In the genomic region with DNA sequence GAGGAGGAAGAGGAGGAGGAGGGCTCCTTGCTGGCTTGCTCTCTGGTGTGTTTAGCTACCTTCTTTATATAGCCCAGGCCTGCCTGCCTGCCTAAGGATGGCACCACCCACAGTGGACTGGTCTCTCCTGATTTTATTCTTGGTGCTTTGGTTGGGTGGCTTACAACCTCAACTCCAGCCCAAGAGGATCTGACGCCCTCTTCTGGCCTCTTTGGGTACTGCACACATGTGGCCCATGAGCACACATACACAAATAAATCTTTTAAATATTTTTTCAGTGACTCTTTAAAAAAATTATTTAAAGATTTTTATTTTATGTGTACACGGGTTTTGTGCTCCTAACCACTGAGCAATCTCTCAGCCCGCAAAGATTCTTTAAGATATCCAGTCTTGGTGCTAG, we compare ENCODE assay signal across 15 mouse cellular contexts. TPM values are rescaled to one million over a fixed set of nuclear protein-coding genes. Genes with fewer than 3 reads are reported as not detected.
DNase-seq lines count a peak whose midpoint lies in the region; ATAC-seq and TF ChIP-seq lines count a peak whose summit lies in the region.
"Had no signal": no experiment of that assay in that cellular context is flagged by ENCODE, and none has a peak within 500 bp of the region (broad histone marks: within the 10 kb centered on the region; RNA-seq: fewer than 3 reads in every experiment).

No protein-coding gene starts in this region.

- no peak overlapping the region for H3K4me3 ChIP-seq in heart, adult 2 months
- H3K4me3 ChIP-seq in heart, embryonic 12.5 days = no peak overlapping the region
- H3K4me3 ChIP-seq in liver, embryonic 14.5 days (ENCODE audit: insufficient read depth in 1 of 2, low read depth in 2 of 2, low read length in 2 of 2) = no peak overlapping the region
- H3K4me3 ChIP-seq in ES-Bruce4 (ENCODE audit: low read depth, low read length) = no peak overlapping the region
- no peak overlapping the region for H3K4me3 ChIP-seq in small intestine, adult 2 months (ENCODE audit: low read depth, low read length)
- H3K4me3 ChIP-seq: megakaryocyte, embryonic 14.5 days; neural tube, embryonic 15.5 days had no signal

- DNase-seq in heart, adult 2 months = no peak
- no peak for DNase-seq in liver, embryonic 14.5 days (ENCODE audit: low read depth in 3 of 3, low spot score in 3 of 3)
- no peak for DNase-seq in liver
- DNase-seq in yolk sac, embryonic 10.5 days (ENCODE audit: low spot score) = no peak
- DNase-seq in lung, adult 18-20 months = no peak
- DNase-seq: adrenal gland, postnatal 10 days; gastrocnemius, postnatal 14 days; kidney, adult 18-20 months; thymus, adult 18-20 months had no signal

- H3K79me2 ChIP-seq in heart, adult 2 months (replicated peaks; ENCODE audit: control insufficient read depth, insufficient read depth, low read length) = no peaks in the 10 kb centered on the region

- H3K27me3 ChIP-seq in heart, adult 2 months (ENCODE audit: control insufficient read depth, insufficient read depth, low read length) = no peaks in the 10 kb centered on the region
- no peaks in the 10 kb centered on the region for H3K27me3 ChIP-seq in heart, embryonic 12.5 days (replicated peaks)
- no peaks in the 10 kb centered on the region for H3K27me3 ChIP-seq in liver, embryonic 14.5 days (ENCODE audit: control insufficient read depth, insufficient read depth, low read length)
- no peaks in the 10 kb centered on the region for H3K27me3 ChIP-seq in ES-Bruce4 (ENCODE audit: control insufficient read depth, insufficient read depth, low read length, poor library complexity, severe bottlenecking)
- H3K27me3 ChIP-seq in small intestine, adult 2 months (ENCODE audit: control insufficient read depth, insufficient read depth, low read length) = no peaks in the 10 kb centered on the region
- H3K27me3 ChIP-seq: neural tube, embryonic 15.5 days had no signal

- H3K4me1 ChIP-seq in heart, adult 2 months (ENCODE audit: control insufficient read depth, insufficient read depth, low read length) = peaks cover 4% of the 10 kb centered on the region; the same call in 1 of the 2 replicates
- peaks cover 16% of the 10 kb centered on the region for H3K4me1 ChIP-seq in heart, embryonic 12.5 days (replicated peaks)
- no peaks in the 10 kb centered on the region for H3K4me1 ChIP-seq in liver, embryonic 14.5 days (replicated peaks; ENCODE audit: control insufficient read depth in 2 of 2, insufficient read depth in 2 of 2, low read length in 1 of 2)
- no peaks in the 10 kb centered on the region for H3K4me1 ChIP-seq in ES-Bruce4 (ENCODE audit: control insufficient read depth, insufficient read depth, low read length)
- H3K4me1 ChIP-seq in small intestine, adult 2 months (ENCODE audit: control insufficient read depth, insufficient read depth, insufficient read length, low read length) = no peaks in the 10 kb centered on the region
- H3K4me1 ChIP-seq: megakaryocyte, embryonic 14.5 days; neural tube, embryonic 15.5 days had no signal

- H3K4me2 ChIP-seq in heart, embryonic 12.5 days = no peak overlapping the region
- H3K4me2 ChIP-seq in liver, embryonic 14.5 days (ENCODE audit: low read depth) = no peak overlapping the region
- H3K4me2 ChIP-seq: neural tube, embryonic 15.5 days had no signal

- H3K36me3 ChIP-seq in heart, adult 2 months (ENCODE audit: control insufficient read depth, insufficient read depth, low read length) = no peaks in the 10 kb centered on the region
- no peaks in the 10 kb centered on the region for H3K36me3 ChIP-seq in heart, embryonic 12.5 days
- no peaks in the 10 kb centered on the region for H3K36me3 ChIP-seq in liver, embryonic 14.5 days (replicated peaks; ENCODE audit: control insufficient read depth, insufficient read depth, low read depth)
- no peaks in the 10 kb centered on the region for H3K36me3 ChIP-seq in ES-Bruce4 (ENCODE audit: control insufficient read depth, insufficient read depth, low read length, poor library complexity, severe bottlenecking)
- H3K36me3 ChIP-seq in small intestine, adult 2 months (ENCODE audit: control insufficient read depth, insufficient read depth, low read length) = no peaks in the 10 kb centered on the region
- H3K36me3 ChIP-seq: neural tube, embryonic 15.5 days had no signal

- H3K27ac ChIP-seq in heart, adult 2 months = no peak overlapping the region
- no peak overlapping the region for H3K27ac ChIP-seq in heart, embryonic 12.5 days (ENCODE audit: poor library complexity, severe bottlenecking)
- no peak overlapping the region for H3K27ac ChIP-seq in liver, embryonic 14.5 days
- no peak overlapping the region for H3K27ac ChIP-seq in ES-Bruce4 (ENCODE audit: insufficient read depth, low read length)
- no peak overlapping the region for H3K27ac ChIP-seq in small intestine, adult 2 months (ENCODE audit: insufficient read depth, low read depth, low read length)
- H3K27ac ChIP-seq: neural tube, embryonic 15.5 days had no signal

- no peak overlapping the region for H3K9ac ChIP-seq in heart, adult 2 months (ENCODE audit: low read depth, low read length)
- no peak overlapping the region for H3K9ac ChIP-seq in heart, embryonic 12.5 days
- no peak overlapping the region for H3K9ac ChIP-seq in liver, embryonic 14.5 days (replicated peaks)
- H3K9ac ChIP-seq in ES-Bruce4 (ENCODE audit: low read depth, poor library complexity, severe bottlenecking) = no peak overlapping the region
- H3K9ac ChIP-seq: neural tube, embryonic 15.5 days had no signal

- intact Hi-C loops in heart, adult 2 months (cut with DNase I) = no loop called here

- no peak for ATAC-seq in heart, embryonic 12.5 days (ENCODE audit: insufficient number of reproducible peaks, low FRiP score)
- ATAC-seq in liver, embryonic 14.5 days (ENCODE audit: insufficient read depth) = no peak

- WGBS in heart, adult 2 months = 51% methylated on average over 3 of the region's 3 CpGs
- 49% methylated on average over 3 of the region's 3 CpGs for WGBS in heart, embryonic 12.5 days
- WGBS in liver, embryonic 14.5 days (ENCODE audit: insufficient replicate concordance) = 31% methylated on average over 3 of the region's 3 CpGs
- 51% methylated on average over 3 of the region's 3 CpGs for WGBS in small intestine, adult 2 months

- peak; percentile 45 for TF ChIP-seq CTCF in heart, adult 2 months (IDR thresholded peaks at IDR 0.05)
- peak; percentile 59 for TF ChIP-seq CTCF in liver, embryonic 14.5 days (IDR thresholded peaks at IDR 0.05; ENCODE audit: low read depth)
- peak; percentile 65 for TF ChIP-seq CTCF in ES-Bruce4 (IDR thresholded peaks at IDR 0.05; ENCODE audit: low read depth, low read length)
- peak; percentile 36; the same call in 1 of the 2 replicates for TF ChIP-seq CTCF in small intestine, adult 2 months (IDR thresholded peaks at IDR 0.05; ENCODE audit: extremely low read depth, insufficient read length, insufficient replicate concordance, low read depth, low read length)

- TF ChIP-seq POLR2A in heart, adult 2 months (IDR thresholded peaks at IDR 0.05; ENCODE audit: insufficient read depth, low read depth, low read length) = no peak
- no peak for TF ChIP-seq POLR2A in ES-Bruce4 (IDR thresholded peaks at IDR 0.05; ENCODE audit: insufficient read depth, low read length)
- no peak for TF ChIP-seq POLR2A in small intestine, adult 2 months (IDR thresholded peaks at IDR 0.05; ENCODE audit: low read depth, low read length)

- peaks cover 4% of the 10 kb centered on the region; the same call in 1 of the 2 replicates for H3K9me3 ChIP-seq in heart, embryonic 12.5 days (replicated peaks)
- H3K9me3 ChIP-seq in liver, embryonic 14.5 days (ENCODE audit: control insufficient read depth, low read length) = no peaks in the 10 kb centered on the region
- no peaks in the 10 kb centered on the region for H3K9me3 ChIP-seq in ES-Bruce4 (replicated peaks; ENCODE audit: control insufficient read depth, insufficient read depth, low read length, poor library complexity, severe bottlenecking)
- H3K9me3 ChIP-seq: neural tube, embryonic 15.5 days had no signal

- no peak for TF ChIP-seq EP300 in heart, adult 2 months (IDR thresholded peaks at IDR 0.05; ENCODE audit: insufficient read depth, low read depth, low read length)
- TF ChIP-seq EP300 in liver, embryonic 14.5 days (IDR thresholded peaks at IDR 0.05; ENCODE audit: low read depth) = no peak
- no peak for TF ChIP-seq EP300 in ES-Bruce4 (IDR thresholded peaks at IDR 0.05; ENCODE audit: insufficient read depth, low read depth, low read length)

RNA-seq across cellular contexts. Expression of a gene that starts 25.0 kb away (rescaled TPM):
- total RNA-seq in heart, adult 2 months (2021) = over 10,000 TPM; 18,797 to 22,206 TPM
- polyA plus RNA-seq in heart, adult 2 months (2012; rRNA removed) = 7,725 and 11,177 TPM in 2 replicates
- 7,161 and 7,647 TPM in 2 replicates for polyA plus RNA-seq in heart, embryonic 12.5 days (2016; fragmentation: Nextera tagmentation; extraction: Ambion mirVana)
- polyA plus RNA-seq in liver, embryonic 14.5 days (2012; rRNA removed) = 0.10 TPM in 1 of 2 replicates, not detected in the other
- not detected in 2 replicates for polyA plus RNA-seq in liver, embryonic 14.5 days (2014; fragmentation: Nextera tagmentation; extraction: Ambion mirVana)
- not detected in 2 replicates for polyA plus RNA-seq in ES-Bruce4 (2011; ENCODE audit: insufficient read depth, insufficient read length, low read depth, missing spikeins)
- not detected in 2 replicates for polyA plus RNA-seq in small intestine, adult 2 months (2012; rRNA removed)
- polyA plus RNA-seq: forebrain, embryonic 11.5 days had no signal

RNA-seq across cellular contexts. Expression of a gene that starts 25.8 kb away (rescaled TPM):
- total RNA-seq in heart, adult 2 months (2021) = 10 to 100 TPM; 18.1 to 18.4 TPM
- polyA plus RNA-seq in heart, adult 2 months (2012; rRNA removed) = 11.4 and 16.7 TPM in 2 replicates
- 7.6 and 10.1 TPM in 2 replicates for polyA plus RNA-seq in heart, embryonic 12.5 days (2016; fragmentation: Nextera tagmentation; extraction: Ambion mirVana)
- polyA plus RNA-seq in liver, embryonic 14.5 days (2012; rRNA removed) = 1.4 and 1.6 TPM in 2 replicates
- polyA plus RNA-seq in liver, embryonic 14.5 days (2014; fragmentation: Nextera tagmentation; extraction: Ambion mirVana) = 1.0 and 1.2 TPM in 2 replicates
- 2.9 and 3.6 TPM in 2 replicates for polyA plus RNA-seq in ES-Bruce4 (2011; ENCODE audit: insufficient read depth, insufficient read length, low read depth, missing spikeins)
- 1.7 and 2.6 TPM in 2 replicates for polyA plus RNA-seq in small intestine, adult 2 months (2012; rRNA removed)

Comparison
In these comparisons a context has a peak if more than half of its experiments do, and no peak if none do; other contexts are left out.
1. RNA of a gene that starts 25.0 kb away (polyA plus RNA-seq): 7,725 to 11,177 TPM in heart, adult 2 months and 7,161 to 7,647 TPM in heart, embryonic 12.5 days; 0.10 TPM in liver, embryonic 14.5 days, not detected in ES-Bruce4 and not detected in small intestine, adult 2 months; every median in the first group is over 1,000 times any median in the second.
2. Peak in every context shown above with its lines, with median percentiles within 50 percentile points of each other: CTCF ChIP-seq.